Mouse (Mus musculus) gastrocnemius, adult 8-10 months (tissue): ENCODE measurements around the gene Slc23a2. TPM values are rescaled to one million over a fixed set of nuclear protein-coding genes. Genes with fewer than 3 reads are reported as not detected.

Experiments
- DNase-seq, 2 experiments: peaks; one replicate each; pipeline ENCODE4 v3.0.0; 2022; ENCODE audit warnings: low spot score in 2 of 2
- total RNA-seq, 4 experiments: library from RNA; stranded (reverse); gene quantifications; 2 replicates each; pipeline ENCODE4 v1.2.4; 2022

The Slc23a2 gene
- total RNA-seq, 4 experiments from 2014 or later = 8.0 to 10.3 (median 9.6) TPM

DNA sequence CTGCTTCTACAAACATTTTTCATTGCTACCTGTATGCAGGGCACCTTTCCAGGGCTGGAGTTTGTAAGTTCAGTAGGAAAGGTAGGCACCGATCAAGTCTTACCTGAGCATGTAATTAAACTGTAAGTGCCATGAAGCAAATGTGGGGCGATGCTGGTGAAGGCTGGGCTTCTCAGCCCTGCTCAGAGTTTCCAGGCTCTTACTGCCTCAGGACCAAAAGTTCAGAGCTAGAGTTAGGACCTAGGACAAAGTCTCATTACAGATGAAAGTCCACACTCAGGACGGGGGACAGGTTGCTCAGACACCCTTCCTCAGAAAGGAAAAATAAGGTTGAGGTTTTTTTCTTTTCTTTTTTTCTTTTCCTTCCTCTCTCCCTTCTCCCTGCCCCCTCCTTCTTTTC lies 95.4 kb downstream of the Slc23a2 start:
- no peak for DNase-seq

DNA sequence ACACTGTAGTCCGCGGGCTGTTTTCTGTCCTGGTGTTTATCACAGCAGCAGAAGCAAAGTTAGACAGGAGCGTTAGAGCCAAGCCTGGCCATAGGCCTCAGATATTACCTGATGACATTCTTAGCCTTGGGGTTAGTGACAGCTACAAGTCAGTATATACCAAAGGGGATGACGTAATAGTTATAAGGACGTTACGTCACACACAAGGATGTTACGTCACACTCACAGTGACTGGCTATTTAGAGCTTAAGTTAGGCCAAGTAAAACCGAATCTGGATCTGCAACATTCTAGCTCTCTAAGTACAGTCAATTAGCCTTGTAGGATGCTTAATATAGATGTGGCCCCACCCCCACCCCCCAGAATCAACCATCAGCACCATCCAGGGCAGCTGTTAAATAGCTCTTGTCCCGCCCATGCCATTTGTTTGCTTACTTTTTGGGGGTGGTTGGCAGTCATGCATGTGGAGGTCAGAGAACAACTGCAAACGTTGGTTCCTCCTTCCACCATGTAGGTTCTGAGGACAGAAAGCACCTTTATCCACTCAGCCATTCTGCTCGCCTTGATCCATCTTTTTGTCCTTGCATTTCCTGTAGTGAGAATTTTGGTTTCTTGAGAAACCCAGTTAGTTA lies 96.7 kb downstream of the Slc23a2 start:
- DNase-seq = no peak

DNA sequence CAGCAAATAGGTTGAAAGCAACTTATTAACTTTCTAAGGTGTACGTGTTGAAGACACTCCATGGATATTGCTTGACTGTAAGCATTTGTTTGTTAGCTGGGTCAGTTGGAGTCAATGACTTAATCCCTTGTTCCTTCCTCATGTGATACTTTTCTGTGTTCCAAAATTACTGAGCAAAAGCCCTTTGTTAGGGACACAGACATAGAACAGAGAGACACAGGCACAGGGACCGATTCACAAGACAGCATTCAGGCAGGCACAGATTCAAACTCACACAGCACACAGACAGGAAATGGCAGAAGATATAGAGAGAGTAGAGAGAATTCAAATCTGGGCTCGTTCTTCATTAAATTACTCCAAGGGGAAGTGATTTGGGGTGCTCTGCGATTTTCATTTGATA lies 97.5 kb downstream of the Slc23a2 start:
- DNase-seq = no peak

DNA sequence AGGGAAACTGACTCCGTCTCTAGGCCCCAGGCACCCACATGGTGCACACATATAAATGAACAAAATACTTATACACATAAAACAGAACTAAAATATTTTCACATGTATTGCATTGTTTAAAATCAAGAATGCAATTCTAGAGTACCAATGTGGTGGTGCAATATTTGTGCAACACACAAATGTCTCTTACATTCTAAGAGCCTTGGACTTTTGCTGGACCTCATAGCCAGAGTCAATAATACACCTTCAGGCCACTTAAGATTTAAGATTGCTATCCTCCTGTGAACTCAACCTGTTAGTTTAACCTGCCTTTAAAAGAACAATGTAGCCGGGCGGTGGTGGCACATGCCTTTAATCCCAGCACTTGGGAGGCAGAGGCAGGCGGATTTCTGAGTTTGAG lies 98.2 kb downstream of the Slc23a2 start:
- no peak for DNase-seq

DNA sequence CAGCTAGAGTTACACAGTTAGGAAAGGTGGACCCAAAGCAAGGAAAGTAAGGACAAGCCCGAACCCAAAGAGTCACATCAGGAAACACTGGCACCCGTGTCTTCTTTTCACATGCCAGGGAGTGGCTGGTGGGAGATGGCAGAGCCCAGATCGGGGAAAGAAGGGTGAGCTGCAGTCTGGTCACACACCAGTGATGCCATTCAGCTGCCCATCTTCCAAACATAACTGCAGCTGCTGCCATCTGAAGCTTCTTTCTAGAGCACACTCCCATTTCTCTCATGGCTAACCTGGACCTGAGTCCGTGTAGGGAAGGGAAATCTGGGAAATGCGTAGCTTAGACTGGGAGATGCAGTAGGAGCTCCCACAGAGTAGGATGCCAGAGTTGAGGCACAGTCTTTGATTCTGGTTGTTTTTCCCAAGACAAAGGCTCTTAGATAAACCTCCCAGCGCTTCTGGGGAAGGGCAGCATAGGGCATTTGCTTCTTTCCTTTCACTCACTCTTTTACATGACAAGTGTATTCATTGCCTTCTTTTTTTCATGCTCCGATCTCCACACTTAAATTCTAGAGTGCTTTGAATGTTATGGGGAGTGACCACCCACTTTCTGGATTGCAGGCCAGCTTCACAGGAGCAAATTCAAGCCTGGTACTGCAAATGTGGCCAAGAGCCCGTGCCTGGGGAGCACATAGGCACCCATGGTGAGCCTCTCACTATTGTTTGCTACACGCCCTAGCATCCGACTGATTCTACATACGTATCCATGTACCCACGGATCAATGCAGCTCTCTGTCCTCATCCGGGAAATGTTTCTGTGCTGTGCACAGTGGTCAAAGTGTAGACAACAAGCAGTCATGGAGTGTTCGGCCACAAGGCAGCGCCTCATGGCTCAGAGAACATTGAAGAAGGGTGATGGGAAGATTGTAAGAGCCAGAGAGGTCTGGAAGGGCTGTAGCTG lies 100.3 kb downstream of the Slc23a2 start:
- DNase-seq = no peak

DNA sequence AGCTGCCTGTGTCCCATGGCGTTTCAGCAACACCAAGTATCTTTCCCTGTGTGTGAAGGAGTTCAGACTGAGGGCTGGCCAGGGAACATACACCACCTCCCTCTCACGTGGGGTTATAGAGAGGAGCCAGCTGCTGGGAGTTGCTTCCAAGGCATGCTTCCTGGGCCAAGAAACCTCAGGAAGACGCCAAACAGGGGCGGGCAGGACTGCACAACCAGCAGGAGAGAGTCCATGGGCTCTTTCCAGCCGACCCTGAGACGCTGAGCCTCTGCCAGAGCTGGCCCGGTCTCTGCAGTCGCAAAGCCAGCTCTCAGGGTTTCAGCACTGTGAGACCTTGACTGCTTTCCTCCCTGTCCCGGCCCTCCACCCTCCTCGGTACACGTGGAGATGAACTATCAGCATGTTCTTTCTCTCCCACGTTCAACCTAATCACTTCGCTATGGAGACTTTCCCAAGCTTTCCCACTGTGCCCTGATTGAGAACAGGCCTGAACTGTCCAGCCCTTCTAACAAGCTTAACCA lies 101.7 kb downstream of the Slc23a2 start:
- peak; percentile 89 to 95 for DNase-seq

DNA sequence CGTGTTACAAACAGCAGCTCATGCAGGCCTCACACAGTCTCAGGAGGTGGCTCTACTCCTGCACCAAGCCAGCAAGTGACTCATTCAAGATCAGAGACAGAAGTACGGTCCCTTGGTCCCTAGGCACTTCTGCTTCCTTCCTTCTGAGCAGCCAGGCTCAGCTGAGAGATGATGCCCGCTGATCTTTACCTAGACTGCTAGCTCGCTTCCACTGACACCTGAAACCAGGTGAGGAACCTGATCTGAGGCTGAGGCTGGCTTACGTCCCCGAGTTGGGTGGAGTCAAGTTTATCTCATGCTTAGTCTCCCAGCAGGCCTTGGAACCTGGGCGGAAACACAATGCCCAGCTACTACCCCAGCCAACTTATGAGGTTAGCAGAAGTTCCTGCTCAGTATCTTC lies 105.0 kb downstream of the Slc23a2 start:
- no peak for DNase-seq

DNA sequence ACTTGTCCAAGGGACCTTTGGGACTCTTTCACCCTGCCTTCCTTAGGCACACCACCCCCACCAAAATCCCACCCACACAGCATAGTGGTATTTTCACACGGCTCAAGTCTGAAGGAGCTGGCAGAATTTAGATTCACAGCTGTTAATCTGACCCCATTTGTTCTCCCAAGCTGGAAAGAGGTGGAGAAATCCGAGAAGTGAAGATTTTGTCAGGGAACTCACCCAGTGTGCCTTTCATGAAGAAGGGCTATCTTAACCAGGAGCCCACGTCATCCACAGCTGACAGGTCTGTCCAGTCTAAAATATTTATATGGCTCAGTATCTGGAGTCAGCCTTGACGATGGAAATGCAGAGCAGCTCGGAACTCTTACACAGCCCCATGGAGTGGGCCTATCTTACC lies 108.6 kb downstream of the Slc23a2 start:
- DNase-seq = no peak

DNA sequence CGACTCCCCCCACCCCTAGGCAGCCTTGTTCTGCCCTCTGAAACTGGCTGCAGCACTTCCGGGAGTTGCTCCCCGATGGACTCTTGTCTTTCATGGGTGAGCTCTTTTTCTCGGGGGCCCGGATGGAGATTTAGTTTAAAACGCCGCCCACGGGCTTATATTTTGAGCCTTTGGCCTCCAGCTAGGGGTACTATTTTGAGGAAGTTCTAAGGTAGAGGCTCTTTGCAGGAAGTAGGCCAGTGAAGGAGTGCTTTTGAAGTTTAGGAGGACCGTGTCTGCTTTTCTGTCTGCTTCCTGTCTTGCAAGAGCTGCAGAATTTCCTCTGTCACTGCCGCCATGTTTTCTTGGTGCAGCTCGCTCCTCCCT lies 109.5 kb downstream of the Slc23a2 start:
- no peak for DNase-seq

DNA sequence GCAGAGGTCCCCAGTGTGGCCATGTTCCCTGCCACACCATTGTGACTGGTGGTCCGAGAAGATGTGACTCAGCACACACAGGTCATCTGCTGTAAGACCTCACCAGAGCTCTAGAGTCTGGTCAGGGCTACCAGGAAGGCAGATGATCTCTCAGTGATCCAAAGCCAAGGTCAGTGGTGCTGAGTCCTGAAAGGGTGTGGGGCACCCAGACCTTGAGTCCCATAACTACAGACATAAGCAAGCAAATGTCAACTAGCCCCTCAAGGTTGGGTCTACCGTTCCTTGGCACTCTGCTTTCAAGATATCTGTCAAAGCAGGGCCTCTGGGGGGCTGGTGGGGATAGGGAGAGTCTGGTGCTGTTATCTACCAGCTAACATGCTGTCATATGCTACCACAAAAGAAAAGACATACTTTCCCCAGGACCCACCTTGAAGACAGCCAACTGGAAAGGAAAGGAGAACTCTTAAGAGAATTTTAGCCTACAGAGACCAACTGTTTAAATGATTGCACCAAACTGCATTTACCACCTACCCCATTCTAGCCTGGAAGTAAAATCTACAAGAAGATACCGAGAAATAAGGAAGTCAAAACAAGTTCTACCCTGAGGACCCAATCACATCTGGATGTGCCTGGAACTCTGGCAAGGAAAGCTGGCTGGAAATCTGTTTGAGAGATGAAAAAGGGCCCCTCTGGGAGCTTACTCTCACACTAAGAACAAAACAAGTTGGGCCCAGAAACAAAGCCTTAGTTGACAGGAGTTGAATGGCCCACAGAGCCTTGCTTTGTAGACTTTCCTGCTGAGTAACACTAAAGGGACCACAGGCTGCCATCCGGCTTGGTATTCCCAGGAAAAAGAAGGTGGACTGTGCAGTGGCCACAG lies 110.1 kb downstream of the Slc23a2 start:
- DNase-seq = no peak

DNA sequence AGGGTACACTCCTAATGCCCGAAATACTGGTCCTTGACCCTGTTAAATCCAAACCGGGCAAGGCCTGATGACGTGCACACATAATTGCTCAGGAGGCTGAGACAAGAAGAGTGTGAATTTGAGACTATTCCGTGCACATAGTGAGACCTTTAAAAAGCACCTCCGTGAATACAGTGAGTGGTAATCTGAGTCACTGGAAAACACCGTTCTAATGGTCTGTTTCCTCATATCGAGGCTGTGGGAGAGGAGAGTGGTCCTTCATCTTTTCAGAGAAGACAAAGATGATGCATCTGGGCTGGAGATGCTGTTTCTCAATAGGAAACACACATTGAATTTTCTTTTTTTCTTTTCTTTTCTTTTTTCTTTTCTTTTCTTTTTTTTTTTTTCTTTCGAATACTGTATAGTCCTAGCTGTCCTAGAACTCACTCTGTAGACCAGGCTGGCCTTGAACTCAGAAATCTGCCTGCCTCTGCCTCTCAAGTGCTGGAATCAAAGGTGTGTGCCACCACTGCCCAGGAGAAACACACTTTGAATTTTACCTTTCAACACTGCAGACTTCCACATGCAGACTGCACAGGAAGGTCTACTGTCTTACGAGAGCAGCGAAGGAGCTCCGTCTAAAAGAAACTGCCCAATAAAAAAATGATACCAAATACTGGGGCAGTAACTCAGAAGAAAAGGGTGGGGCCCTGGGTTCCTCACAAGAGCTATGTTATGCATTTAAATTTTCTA lies 113.4 kb downstream of the Slc23a2 start:
- no peak for DNase-seq

DNA sequence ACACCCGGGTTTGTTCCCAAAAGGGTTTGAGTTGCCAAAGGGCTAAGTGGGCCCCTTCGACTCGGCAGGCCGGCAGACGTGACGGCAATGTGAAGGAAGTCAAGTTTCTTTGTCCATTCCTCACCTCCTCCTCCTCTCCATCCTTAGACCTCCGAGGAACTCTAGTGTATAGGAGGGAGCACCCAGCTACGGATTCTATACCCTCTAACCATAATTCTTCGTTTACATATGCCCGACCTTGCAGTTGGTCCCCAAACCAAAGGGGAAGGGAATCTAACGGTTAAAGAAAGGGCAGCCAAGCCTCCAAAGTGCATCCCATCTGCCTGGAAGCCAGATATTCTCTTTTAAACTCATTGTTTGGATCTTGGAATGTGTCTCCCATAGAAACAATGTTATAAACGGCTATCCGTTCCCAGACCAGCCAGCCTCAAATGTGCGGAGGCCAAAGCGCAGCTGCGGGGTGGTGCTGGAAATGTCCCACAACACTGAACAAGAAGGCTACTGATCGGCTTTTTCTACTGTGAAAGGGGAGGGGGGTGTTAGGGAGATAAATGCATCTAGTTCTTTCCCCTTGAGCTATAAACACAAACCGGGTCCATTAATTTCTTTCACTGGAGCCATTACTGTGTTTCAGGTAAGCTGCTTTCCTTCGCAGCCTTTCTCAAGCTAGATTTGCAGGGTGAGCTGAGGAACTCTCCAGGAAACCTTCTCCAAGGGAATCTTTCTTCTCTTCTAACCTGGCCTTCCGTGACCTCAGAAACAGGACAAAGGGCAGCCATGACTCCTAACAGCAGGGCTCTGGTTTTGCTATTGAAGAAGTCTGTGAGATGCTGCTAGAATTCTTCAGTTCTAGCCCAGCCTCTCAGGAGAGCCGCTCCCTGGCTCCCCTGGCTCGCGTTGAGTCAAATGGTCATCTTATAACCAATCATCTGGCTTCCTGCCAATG lies 114.2 kb downstream of the Slc23a2 start:
- peak in 1 of 2 experiments; percentile 50 for DNase-seq

DNA sequence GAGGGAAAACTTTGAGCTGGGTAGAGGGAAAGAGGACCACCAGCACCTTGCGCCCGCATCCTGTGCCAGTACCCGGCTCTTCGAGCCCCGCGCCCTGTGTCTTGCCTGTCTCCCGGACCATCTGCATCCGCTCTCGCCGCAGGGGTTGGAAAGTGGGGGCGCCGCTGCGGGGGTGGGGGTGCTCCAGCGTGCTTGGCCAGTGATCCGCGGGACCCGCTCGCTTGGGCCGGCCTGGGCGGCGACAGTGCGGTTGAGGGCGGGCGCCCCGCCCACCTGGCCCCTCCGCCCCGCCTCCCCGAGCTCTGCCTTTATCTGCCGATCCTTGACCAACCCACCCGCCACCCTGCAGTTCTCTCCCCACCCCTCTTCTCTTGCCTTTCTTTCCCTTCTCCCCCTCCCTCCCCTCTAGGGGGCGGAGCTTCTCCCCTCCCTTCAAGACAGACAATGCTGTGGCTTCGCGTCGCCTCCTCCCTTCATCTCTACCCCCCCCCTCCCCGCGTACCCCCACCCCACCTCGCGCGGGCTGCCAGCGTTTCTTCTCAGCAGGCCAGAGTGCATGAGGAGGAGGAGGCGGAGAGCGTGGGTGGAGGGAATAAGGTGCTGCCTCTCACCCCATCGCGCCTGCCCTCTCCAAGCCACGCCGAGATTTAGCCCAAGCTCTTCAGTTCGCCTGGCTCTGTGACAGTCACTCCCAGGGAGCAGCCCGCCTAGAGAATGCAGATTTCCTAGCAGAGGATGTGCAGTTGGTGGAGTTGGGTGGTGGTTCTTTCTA lies 115.1 kb downstream of the Slc23a2 start, which contains the start of gene Rassf2:
Gene Rassf2, minus strand, starts transcription at position 613 of the 772 bp plus-strand sequence.
- peak; percentile 74 to 77 for DNase-seq

DNA sequence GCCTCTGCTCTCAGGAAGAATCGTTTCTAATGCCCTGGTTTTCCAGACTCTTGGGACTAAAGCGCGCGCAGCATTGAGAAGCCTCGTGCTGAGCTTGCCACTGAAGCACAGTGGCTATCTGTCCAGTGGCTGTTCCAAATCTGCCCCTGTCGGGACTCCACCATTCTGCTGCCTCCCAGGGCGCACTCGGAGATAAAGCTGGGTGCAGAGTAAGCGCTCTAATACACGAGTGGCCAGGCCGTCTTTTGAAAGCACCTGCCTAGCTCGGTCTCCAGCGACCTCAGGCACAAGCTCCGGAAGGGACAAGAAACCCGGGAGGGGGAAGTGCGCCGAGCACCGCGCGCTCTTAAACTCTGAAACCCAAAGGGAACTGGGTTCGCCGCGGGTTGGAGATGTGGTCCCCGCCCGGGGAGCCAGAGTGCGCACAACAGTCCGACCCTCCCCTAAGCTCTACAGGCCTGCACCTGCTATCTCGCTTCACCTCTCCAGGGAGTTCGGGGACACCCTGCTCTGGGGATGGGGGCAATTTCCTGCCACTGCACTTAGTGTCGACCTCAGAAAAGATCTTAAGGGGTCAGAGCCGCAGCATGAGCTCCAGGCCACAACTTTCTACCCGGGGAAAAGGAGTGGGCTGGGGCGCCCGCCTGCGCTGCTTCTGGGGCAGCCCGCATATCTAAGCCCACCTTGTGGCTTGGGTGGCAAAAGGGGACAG lies 115.9 kb downstream of the Slc23a2 start:
- DNase-seq = no peak

DNA sequence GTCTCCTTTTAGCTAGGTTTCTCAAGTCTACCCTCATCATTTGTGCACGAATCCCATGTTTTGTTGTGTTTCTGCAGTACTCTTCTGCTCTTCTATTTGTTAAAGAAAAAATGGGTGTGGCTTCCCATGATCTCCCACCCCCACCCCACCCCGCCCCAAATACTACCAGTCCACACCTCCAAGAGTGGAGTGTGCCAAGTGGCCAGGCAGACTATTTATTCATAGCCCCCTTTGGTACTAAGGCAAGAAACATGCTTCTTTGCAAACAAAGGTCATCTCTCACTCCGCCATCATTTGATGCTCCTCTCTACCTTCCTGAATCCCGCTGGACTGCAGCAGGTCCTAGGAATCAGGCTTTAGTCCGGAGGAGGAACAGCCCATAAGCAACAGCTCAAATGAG lies 116.8 kb downstream of the Slc23a2 start:
- DNase-seq = no peak

DNA sequence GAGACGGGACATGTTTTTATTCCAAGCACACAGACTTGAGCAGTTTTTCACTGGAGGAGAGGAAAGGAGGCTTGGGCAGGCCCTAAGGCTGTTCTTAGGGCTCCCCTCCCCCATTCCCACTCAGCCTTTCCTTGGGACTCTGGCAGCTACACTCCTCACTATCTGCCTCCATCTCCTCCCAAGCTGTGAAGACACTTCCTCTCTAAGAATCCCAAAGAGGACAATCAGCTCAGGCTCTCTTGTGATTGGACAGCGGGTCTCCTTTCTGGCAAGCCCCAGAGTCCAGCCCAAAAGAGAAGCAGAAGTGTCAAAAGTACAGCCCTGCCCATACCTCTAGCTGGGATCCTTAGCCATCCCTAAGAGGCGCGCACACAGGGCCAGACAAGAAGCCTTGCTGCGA lies 117.5 kb downstream of the Slc23a2 start:
- DNase-seq = no peak

DNA sequence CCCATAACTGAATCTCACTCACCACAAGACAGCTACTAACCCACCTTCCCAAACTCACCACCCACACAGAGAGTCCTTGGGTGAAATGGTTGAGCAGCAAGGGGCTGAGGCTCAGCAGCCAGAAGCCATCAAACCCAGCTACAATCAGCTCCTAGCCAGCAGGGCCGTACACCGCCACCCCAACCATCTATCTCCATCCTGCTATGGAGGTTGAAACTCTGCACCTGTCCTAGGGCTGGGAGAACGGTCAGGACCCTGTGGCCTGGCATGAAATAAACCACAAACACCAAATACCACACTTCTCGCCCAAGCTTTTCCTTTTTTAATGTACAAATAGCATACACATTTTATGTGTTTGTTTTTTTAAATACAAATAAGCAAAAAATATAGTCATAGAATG lies 120.9 kb downstream of the Slc23a2 start:
- no peak for DNase-seq

DNA sequence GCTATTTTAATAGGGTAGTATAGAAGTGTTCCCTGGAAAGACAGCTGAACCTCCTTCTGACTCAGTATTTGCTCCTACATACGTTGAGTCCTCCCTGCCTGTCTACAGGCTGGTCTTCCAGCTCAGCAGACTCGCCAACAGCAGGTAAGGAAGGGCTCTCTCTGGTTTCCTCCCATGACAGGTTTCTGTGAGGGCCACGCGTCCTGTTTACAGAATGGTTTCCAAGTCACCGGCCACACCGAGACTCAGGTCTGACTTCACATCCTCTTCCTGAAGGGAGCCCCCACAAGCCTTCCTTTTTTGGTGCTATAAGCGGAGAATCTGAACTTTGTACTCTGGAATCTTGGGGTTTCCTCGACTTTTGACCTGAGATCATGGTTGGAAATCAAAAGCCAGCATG lies 122.3 kb downstream of the Slc23a2 start:
- DNase-seq = no peak
